Mouse (Mus musculus): ENCODE measurements at regions not wholly inside any gene's neighbourhood (a gene's known extent, or its start where the extent isn't known, plus 50 kb on each side); places are given as distances from the start of the nearest gene placed in this dataset.

DNA sequence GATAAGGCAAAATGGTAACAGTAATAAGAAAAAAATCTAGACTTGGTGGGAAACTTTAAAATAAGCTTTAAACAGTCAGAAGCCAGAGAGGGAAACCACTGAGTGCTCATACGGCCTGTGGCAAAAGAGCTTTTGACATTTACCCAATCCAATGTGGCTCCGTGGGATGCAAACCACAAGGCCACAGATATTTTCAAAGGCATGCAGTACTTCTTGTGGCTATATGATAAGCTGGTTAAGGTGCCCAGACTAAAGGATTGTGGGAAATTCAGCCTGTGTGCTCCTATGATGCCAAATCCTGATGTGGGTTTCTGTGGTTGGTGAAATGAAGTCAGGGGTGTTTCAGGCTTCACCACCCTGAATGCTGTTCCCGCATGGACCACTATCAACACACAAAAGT, 355.8 kb downstream of the Sorl1 start:
- no peak for DNase-seq (ENCODE audit: low read depth, low spot score)

DNA sequence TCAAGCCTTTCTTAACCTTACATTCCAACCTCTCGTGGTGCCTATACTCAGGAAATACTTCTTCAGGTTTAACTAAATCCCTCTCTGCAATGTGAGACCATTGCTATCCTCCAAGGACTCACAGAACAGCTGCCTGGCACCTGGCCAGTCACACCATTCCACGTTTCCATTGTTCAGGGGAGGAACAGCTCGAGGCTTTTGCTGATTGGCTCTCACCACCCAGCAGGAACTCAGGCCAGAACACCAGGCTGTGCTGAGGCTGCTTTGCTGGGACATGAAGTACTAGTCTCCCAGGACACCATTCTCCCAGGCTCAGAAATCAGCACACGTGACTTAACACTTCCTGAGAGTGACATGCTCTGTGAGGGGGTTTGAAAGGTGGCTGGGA, 357.6 kb downstream of the Sorl1 start:
- DNase-seq (ENCODE audit: low read depth, low spot score) = peak; percentile 43

DNA sequence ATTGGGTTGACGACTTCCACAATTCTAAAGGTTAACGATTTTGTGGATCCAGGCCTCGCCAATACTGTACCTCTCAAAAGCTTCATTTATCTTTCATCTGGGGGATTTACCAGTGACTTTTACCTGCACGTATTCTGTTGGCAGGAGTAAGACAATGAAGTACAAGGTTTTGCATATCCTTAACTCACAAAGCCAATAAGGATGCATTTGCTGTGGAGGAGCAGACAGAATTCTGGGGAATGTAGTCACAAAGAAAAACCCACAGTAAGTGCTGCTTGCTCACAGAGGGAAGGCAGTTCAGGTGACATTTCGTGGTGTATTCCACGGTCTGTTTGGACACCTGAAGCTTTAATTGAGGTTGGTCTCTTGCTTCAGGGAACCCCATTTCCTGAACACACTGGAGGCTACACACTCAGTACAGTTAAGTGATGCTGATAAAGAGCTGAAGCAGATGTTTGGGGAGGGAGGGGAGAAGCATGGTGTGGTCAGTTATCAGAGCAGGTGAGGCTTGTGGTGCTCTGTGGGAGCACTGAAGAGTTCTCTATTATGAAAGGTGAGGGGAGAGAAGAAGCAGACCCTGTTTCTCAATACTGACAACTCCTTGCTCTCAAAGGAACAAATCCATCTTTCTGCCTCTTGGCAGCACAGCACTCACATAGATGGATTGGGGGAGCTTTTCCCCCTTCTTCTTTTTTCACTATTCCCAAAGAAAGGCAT, 358.1 kb downstream of the Sorl1 start:
- peak; percentile 44 for DNase-seq (ENCODE audit: low read depth, low spot score)

- no peak for DNase-seq (ENCODE audit: low read depth, low spot score)
Measured at GRCm38 (mm10) chr9:41761050-41761576, 363.0 kb downstream of the Sorl1 start.

- no peak for DNase-seq (ENCODE audit: low read depth, low spot score)
Measured at GRCm38 (mm10) chr9:41754434-41755002, 369.6 kb downstream of the Sorl1 start.

DNA sequence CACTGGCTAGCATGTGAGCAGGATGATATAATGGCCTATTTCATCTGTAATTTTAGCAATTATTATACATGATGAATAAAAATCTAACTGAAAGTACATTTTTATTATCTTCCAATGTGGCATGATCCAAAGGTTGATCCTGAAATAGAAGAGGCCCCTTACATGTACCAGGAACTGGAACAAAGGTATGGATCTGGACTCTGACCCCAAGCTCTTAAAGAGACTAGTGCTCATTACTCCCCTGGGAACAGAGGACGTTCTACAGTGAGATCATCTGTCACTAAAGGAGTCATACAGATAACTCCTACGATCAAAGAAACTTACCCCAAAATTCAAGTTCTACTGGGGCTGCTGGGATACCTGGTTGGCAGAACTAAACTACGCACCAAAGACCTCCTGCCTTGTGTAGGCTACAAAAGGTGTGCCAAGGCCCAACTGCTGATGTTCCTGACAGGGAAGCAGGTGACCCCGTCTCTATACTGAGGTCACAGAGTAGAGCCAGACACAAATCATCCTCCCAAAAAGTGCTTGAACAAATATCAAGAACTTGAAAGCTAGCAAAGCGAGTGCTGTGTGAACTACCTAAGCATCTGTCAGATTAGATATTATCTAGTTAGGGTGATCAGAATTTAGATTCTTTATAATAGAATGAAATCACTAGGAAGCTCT, 378.0 kb downstream of the Sorl1 start:
- DNase-seq (ENCODE audit: low read depth, low spot score) = no peak

GRCm38 (mm10) chr9:41741500-41741899, 382.6 kb downstream of the Sorl1 start:
- no peak for DNase-seq (ENCODE audit: low read depth, low spot score)

DNA sequence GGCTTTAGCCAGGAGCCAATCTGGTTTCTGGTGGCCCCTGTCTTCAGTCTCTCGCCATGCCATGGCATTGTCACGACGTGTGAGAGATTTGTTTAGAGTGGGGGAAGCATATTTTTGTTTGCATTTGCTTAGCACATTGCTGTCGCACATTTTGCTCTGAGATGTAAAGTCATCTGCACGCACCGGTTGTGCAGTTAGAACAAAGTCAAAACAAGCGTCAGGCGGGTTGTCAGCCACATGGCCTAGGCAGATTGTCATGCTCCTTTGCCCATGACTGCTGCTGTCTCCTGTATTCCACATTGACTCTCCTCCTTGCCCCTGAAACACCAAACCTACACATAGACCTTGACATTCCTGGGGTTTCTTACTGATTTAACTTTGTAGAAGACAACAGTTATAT, 383.6 kb downstream of the Sorl1 start:
- DNase-seq (ENCODE audit: low read depth, low spot score) = no peak

- DNase-seq (ENCODE audit: low read depth, low spot score) = peak; percentile 1
Measured at GRCm38 (mm10) chr9:41737671-41738070, 386.4 kb downstream of the Sorl1 start.

GRCm38 (mm10) chr9:41736881-41737280, 387.2 kb downstream of the Sorl1 start:
- peak; percentile 74 for DNase-seq (ENCODE audit: low read depth, low spot score)

- DNase-seq (ENCODE audit: low read depth, low spot score) = peak; percentile 74
Measured at GRCm38 (mm10) chr9:41736234-41736859, 387.8 kb downstream of the Sorl1 start.

DNA sequence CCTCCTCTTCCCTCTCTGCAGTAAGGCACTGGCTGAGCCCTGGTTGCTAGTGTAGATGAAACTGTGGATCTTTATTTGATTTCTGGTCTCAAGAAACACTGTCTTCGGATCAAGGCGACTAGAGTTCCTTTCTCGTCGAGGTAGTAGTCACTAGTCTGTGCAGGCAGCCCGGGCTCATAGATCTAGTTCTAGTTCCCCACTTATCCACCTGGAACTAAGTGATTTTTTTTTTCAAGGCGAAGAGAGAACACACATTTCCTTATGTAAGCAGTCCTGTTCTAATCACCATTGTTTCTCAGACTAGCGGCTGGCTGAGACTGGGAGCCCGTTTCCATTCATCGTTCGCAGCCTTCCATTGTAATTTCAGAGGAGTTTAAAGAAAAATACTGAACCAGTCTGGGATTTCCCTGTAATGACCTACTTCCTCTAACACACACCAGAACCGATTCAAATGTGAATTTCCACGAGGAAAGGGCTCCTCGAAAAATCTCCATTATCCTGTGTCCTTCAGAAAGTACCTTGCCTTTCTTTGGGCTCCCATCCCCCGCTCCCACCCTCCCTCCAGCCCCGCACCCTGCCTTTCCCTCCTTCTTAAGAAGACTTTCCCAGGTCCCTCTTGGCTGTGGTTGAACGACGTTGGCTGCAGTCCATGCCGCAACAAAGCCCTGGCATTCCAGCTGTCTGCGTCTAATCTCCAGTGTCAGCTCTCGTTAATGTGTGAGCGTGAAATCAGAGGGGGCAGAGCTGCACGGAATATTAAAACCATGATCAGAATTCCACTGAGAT, 388.5 kb downstream of the Sorl1 start:
- peak; percentile 56 for DNase-seq (ENCODE audit: low read depth, low spot score)

- DNase-seq (ENCODE audit: low read depth, low spot score) = peak; percentile 10
Measured at GRCm38 (mm10) chr9:41734925-41735447, 389.1 kb downstream of the Sorl1 start.

DNA sequence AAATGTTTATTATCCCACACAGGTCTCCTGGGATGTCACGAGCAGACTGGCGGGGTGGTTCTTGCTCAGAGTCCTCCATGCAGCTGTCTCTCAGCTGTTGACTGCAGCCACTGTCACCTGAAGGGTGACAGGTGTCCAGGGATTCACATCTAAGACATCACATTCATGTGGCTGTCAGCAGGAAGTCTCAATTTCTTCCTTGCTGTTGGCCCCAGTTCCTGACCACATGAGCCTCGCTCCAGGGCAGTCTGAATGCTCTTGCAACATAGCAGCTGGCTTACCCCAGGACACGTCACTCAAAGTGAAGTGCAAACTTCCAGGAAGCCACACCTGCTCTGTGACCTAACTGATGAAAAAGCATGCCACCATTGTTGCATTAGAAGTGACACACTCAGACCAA, 402.5 kb downstream of the Sorl1 start:
- no peak for DNase-seq (ENCODE audit: low read depth, low spot score)

DNA sequence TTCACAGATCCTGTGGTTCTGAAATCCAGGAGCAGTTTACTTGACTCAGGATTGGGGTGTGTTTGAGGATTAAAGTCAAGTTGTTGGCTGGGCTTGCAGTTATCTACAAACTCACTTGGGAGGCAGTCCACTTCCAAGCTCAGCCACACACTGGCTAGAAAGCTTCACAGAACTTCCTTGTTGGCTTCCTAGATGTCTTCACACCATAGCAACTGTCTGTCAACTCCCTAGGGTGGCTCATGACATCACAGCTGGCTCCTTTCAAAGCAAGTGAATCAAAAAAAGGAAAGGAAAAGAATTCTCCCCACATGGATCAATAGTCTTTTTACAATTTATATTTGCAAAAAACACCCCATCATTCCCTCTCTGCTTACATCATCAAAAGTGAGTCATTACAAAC, 408.9 kb downstream of the Sorl1 start:
- DNase-seq (ENCODE audit: low read depth, low spot score) = no peak

- DNase-seq (ENCODE audit: low read depth, low spot score) = no peak
Measured at GRCm38 (mm10) chr9:41705972-41706371, 418.1 kb downstream of the Sorl1 start.

- no peak for DNase-seq (ENCODE audit: low read depth, low spot score)
Measured at GRCm38 (mm10) chr9:41705461-41705903, 418.6 kb downstream of the Sorl1 start.

- no peak for DNase-seq (ENCODE audit: low read depth, low spot score)
Measured at GRCm38 (mm10) chr9:41703091-41703490, 421.0 kb downstream of the Sorl1 start.

DNA sequence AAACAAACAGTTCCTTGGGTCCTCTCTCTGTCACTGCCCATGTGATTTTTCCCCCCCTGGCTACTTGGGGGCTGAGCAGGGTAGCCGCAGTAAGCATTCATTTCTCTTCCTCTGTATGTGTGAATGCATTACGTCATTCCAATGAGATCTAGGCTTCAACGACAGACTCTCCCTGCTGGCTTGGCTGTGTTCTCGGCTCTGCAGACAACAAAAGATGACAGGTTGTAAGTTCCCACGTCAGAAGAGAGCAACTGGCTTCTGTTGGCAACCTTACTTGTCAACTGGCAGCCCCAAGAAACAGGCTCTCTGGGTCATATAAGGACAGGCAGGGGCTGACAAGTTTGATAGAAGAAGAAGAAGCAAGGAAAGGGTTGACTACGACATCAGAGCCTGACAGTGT, 423.4 kb downstream of the Sorl1 start:
- peak; percentile 18 for DNase-seq (ENCODE audit: low read depth, low spot score)

- no peak for DNase-seq (ENCODE audit: low read depth, low spot score)
Measured at GRCm38 (mm10) chr9:41699031-41699430, 425.1 kb downstream of the Sorl1 start.
